In genomic region chr19:24183680-24184235, GRCm38 (mm10) we compare ENCODE assay signal across 25 mouse cellular contexts.
"Had no signal": no experiment of that assay in that cellular context is flagged by ENCODE, and none has a peak within 500 bp of the region (broad histone marks: within the 10 kb centered on the region; RNA-seq: fewer than 3 reads in every experiment).

No protein-coding gene starts in this region.

- H3K4me3 ChIP-seq: intestine, embryonic 15.5 days; layer of hippocampus, adult 2 months; limb, embryonic 10.5 days; limb, embryonic 13.5 days; liver, embryonic 12.5 days; liver, embryonic 15.5 days; lung, embryonic 15.5 days; megakaryocyte, embryonic 14.5 days; midbrain, embryonic 10.5 days; neural tube, embryonic 12.5 days; neural tube, embryonic 15.5 days had no signal

- H3K9ac ChIP-seq: intestine, embryonic 15.5 days; limb, embryonic 13.5 days; liver, embryonic 12.5 days; liver, embryonic 15.5 days; lung, embryonic 15.5 days; neural tube, embryonic 12.5 days; neural tube, embryonic 15.5 days had no signal

- H3K27ac ChIP-seq: intestine, embryonic 15.5 days; layer of hippocampus, adult 2 months; limb, embryonic 10.5 days; limb, embryonic 13.5 days; liver, embryonic 12.5 days; liver, embryonic 15.5 days; lung, embryonic 15.5 days; midbrain, embryonic 10.5 days; neural tube, embryonic 12.5 days; neural tube, embryonic 15.5 days; stomach, postnatal 0 days had no signal

- DNase-seq: kidney, adult 8-10 months; kidney, postnatal 14 days; layer of hippocampus, adult 9-11 months; liver; lung, adult 18-20 months; lung, postnatal 10 days; lung, postnatal 36 days; midbrain, embryonic 14.5 days; right cerebral cortex, adult 18-20 months; right cerebral cortex, postnatal 14 days; right cerebral cortex, postnatal 4 days; thymus, adult 18-20 months; thymus, postnatal 36 days had no signal

- H3K27me3 ChIP-seq: intestine, embryonic 15.5 days; limb, embryonic 13.5 days; liver, embryonic 12.5 days; liver, embryonic 15.5 days; lung, embryonic 15.5 days; megakaryocyte, embryonic 14.5 days; neural tube, embryonic 12.5 days; neural tube, embryonic 15.5 days had no signal

- ATAC-seq: intestine, embryonic 15.5 days; liver, embryonic 12.5 days had no signal

- H3K4me1 ChIP-seq: intestine, embryonic 15.5 days; limb, embryonic 10.5 days; limb, embryonic 13.5 days; liver, embryonic 12.5 days; liver, embryonic 15.5 days; megakaryocyte, embryonic 14.5 days; neural tube, embryonic 12.5 days; neural tube, embryonic 15.5 days had no signal

- H3K4me2 ChIP-seq: intestine, embryonic 15.5 days; limb, embryonic 13.5 days; liver, embryonic 12.5 days; liver, embryonic 15.5 days; lung, embryonic 15.5 days; neural tube, embryonic 12.5 days; neural tube, embryonic 15.5 days had no signal

- H3K36me3 ChIP-seq: intestine, embryonic 15.5 days; limb, embryonic 10.5 days; limb, embryonic 13.5 days; liver, embryonic 12.5 days; liver, embryonic 15.5 days; midbrain, embryonic 10.5 days; neural tube, embryonic 12.5 days; neural tube, embryonic 15.5 days had no signal

- H3K9me3 ChIP-seq: intestine, embryonic 15.5 days; limb, embryonic 10.5 days; limb, embryonic 13.5 days; liver, embryonic 12.5 days; liver, embryonic 15.5 days; lung, embryonic 15.5 days; midbrain, embryonic 10.5 days; neural tube, embryonic 12.5 days; neural tube, embryonic 15.5 days had no signal
